Mouse (Mus musculus): Measurements from ENCODE around the gene Ripor1.
"Not testable (repeated sequence)": the region's sequence is repeated elsewhere in the genome, so short reads cannot be mapped to it uniquely, and the experiment has no call there.

Gene Ripor1

GRCm38 (mm10) chr8:105604804-105605381 lies at the start of gene Ripor1:
Ripor1 (plus strand) TSS chr8:105605255.
- peak; percentile 87 for DNase-seq

GRCm38 (mm10) chr8:105562863-105563262 lies 42.2 kb upstream of the Ripor1 start:
- DNase-seq, result no peak

- no peak for DNase-seq
These were observed 41.2 kb upstream of the Ripor1 start for GRCm38 (mm10) chr8:105563871-105564270.

- not testable (repeated sequence) for DNase-seq
These were observed 40.4 kb upstream of the Ripor1 start for GRCm38 (mm10) chr8:105564573-105565229.

- DNase-seq, result peak; percentile 42
These were observed 39.6 kb upstream of the Ripor1 start for GRCm38 (mm10) chr8:105565401-105565881.

- DNase-seq, result peak; percentile 100
These were observed 38.9 kb upstream of the Ripor1 start, which contains the start of gene Atp6v0d1 for GRCm38 (mm10) chr8:105565952-105566702. Atp6v0d1 (minus strand) TSS chr8:105566047.

GRCm38 (mm10) chr8:105566703-105567595 lies 38.1 kb upstream of the Ripor1 start:
- DNase-seq, result peak; percentile 36

GRCm38 (mm10) chr8:105571810-105572209 lies 33.2 kb upstream of the Ripor1 start:
- no peak for DNase-seq

- DNase-seq, result no peak
These were observed 31.6 kb upstream of the Ripor1 start for GRCm38 (mm10) chr8:105573427-105573826.

- no peak for DNase-seq
These were observed 30.3 kb upstream of the Ripor1 start for GRCm38 (mm10) chr8:105574741-105575140.

GRCm38 (mm10) chr8:105575538-105575937 lies 29.5 kb upstream of the Ripor1 start:
- DNase-seq, result no peak

GRCm38 (mm10) chr8:105579719-105580118 lies 25.3 kb upstream of the Ripor1 start:
- DNase-seq, result no peak

- no peak for DNase-seq
These were observed 12.6 kb upstream of the Ripor1 start for GRCm38 (mm10) chr8:105592431-105592830.

GRCm38 (mm10) chr8:105593859-105594258 lies 11.2 kb upstream of the Ripor1 start:
- no peak for DNase-seq

GRCm38 (mm10) chr8:105594451-105595242 lies 10.4 kb upstream of the Ripor1 start:
- no peak for DNase-seq

GRCm38 (mm10) chr8:105596362-105597034 lies 8.6 kb upstream of the Ripor1 start:
- DNase-seq, result peak; percentile 61

- DNase-seq, result no peak
These were observed 6.3 kb upstream of the Ripor1 start for GRCm38 (mm10) chr8:105598777-105599176.

GRCm38 (mm10) chr8:105601301-105601700 lies 3.8 kb upstream of the Ripor1 start:
- no peak for DNase-seq

GRCm38 (mm10) chr8:105602540-105602939 lies 2.5 kb upstream of the Ripor1 start:
- not testable (repeated sequence) for DNase-seq

- peak; percentile 61 for DNase-seq
These were observed 585 bp downstream of the Ripor1 start for GRCm38 (mm10) chr8:105605491-105606188.
